Mouse (Mus musculus) hindbrain, embryonic 16.5 days (tissue): ENCODE data around the gene D630023F18Rik. TPM values are rescaled to one million over a fixed set of nuclear protein-coding genes. Genes with fewer than 3 reads are reported as not detected.

Experiments
- ATAC-seq: fragments of 200-750 bp; cut with Nextera tagmentation; 2 replicates; pipeline ENCODE4 v1.8.0; 2017; ENCODE audit warnings: moderate TSS enrichment, moderate library complexity
- H3K27ac ChIP-seq: fragments of 300-500 bp; sonication (generic); 2 replicates; pipeline ENCODE4 v1.5.1; 2014; ENCODE audit warnings: low read depth, mild to moderate bottlenecking, control low read depth, low read length, moderate library complexity
- H3K27me3 ChIP-seq: fragments of 300-500 bp; sonication (generic); replicated peaks from 2 replicates; pipeline ENCODE4 v1.6.1; 2014; ENCODE audit warnings: low read length; ENCODE audit not compliant: control insufficient read depth, insufficient read depth
- H3K36me3 ChIP-seq: fragments of 300-500 bp; sonication (generic); 2 replicates; pipeline ENCODE4 v1.6.1; 2014; ENCODE audit warnings: mild to moderate bottlenecking, low read length, moderate library complexity, mixed read lengths; ENCODE audit not compliant: control insufficient read depth, insufficient read depth
- H3K4me1 ChIP-seq: fragments of 300-500 bp; sonication (generic); 2 replicates; pipeline ENCODE4 v1.6.1; 2014; ENCODE audit warnings: low read depth, low read length; ENCODE audit not compliant: control insufficient read depth, insufficient read depth
- H3K4me2 ChIP-seq: fragments of 300-500 bp; sonication (generic); 2 replicates; pipeline ENCODE4 v1.6.1; 2014; ENCODE audit warnings: mild to moderate bottlenecking, low read length, control low read depth, moderate library complexity
- H3K4me3 ChIP-seq: fragments of 300-500 bp; sonication (generic); 2 replicates; pipeline ENCODE4 v1.5.1; 2014; ENCODE audit warnings: mild to moderate bottlenecking, low read length, control low read depth, moderate library complexity
- H3K9ac ChIP-seq: fragments of 300-500 bp; sonication (generic); 2 replicates; pipeline ENCODE4 v1.6.1; 2014; ENCODE audit warnings: low read depth, mild to moderate bottlenecking, control low read depth, low read length, moderate library complexity
- H3K9me3 ChIP-seq: fragments of 300-500 bp; sonication (generic); 2 replicates; pipeline ENCODE4 v1.6.1; 2014; ENCODE audit warnings: mild to moderate bottlenecking, low read length, moderate library complexity; ENCODE audit not compliant: control insufficient read depth
- WGBS: fragments of 180-500 bp; shearing (Covaris S2); extraction: QIAGEN DNeasy Blood & Tissue Kit; methylation state at CpG from one replicate; pipeline ENCODE4 v1.1.7; 2014; 5-methylcytosine and 5-hydroxymethylcytosine counted together
- polyA plus RNA-seq: library from polyadenylated mRNA; unstranded; fragments of >200 nt; fragmentation: Nextera tagmentation; extraction: Ambion mirVana; gene quantifications from 2 replicates; pipeline ENCODE4 v1.2.1, GENCODE M21; 2015

The D630023F18Rik gene
- polyA plus RNA-seq, 1 experiment from 2014 or later = 4.0 TPM

DNA sequence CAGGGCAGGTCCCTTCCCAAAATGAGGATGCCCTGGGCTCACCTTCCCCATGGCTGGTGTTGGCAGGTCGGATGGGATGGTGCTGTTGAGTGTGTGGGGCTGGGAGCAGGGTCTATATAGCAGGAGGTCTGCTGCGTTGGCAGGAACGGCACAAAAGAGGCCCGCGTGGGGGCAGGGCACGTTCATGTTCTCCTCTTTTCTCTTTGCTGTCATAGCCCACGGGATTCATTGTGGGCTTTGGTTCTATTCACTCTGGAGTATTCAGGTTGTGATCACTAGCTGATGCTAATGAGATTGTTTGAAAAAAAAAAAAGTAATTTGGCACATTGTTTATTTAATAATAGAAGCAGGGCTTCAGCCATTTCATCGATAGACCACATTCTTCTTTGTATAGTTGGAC lies 59.7 kb downstream of the D630023F18Rik start, which contains the start of gene Crygd:
Gene Crygd (minus strand): TSS at position 101 of the 400 bp plus-strand sequence.
- H3K9me3 ChIP-seq = no peaks in the 10 kb centered on the region
- WGBS = 58% methylated on average over 8 of the region's 8 CpGs

More for the DNA sequence above, 59.7 kb downstream of the D630023F18Rik start, which contains the start of gene Crygd:
- no peaks in the 10 kb centered on the region for H3K27me3 ChIP-seq
- H3K4me3 ChIP-seq = no peak within 1 kb of the TSS
- H3K4me1 ChIP-seq = no peaks in the 10 kb centered on the region
- ATAC-seq = no peak
- no peak within 1 kb of the TSS for H3K27ac ChIP-seq
- no peak within 1 kb of the TSS for H3K9ac ChIP-seq
- H3K4me2 ChIP-seq = no peak within 1 kb of the TSS
- H3K36me3 ChIP-seq = no peaks in the 10 kb centered on the region

Other genes starting within 250 kb of the D630023F18Rik start
- gene Plekhm3, start 166.4 kb downstream of the D630023F18Rik start, polyA plus RNA-seq = 8.7 and 9.4 TPM in 2 replicates
- not detected in 2 replicates for gene Akr1cl, start 90.5 kb downstream of the D630023F18Rik start, polyA plus RNA-seq
- gene Cryge, start 72.1 kb downstream of the D630023F18Rik start, polyA plus RNA-seq = not detected in 2 replicates
- not detected in 2 replicates for gene Crygd, start 59.8 kb downstream of the D630023F18Rik start, polyA plus RNA-seq
- not detected in 2 replicates for gene Crygc, start 49.5 kb downstream of the D630023F18Rik start, polyA plus RNA-seq
- gene Crygb, start 40.9 kb downstream of the D630023F18Rik start, polyA plus RNA-seq = 0.26 and 0.41 TPM in 2 replicates
- gene Cryga, start 19.8 kb downstream of the D630023F18Rik start, polyA plus RNA-seq = 0.34 and 0.68 TPM in 2 replicates
- gene Gm28845, start 3.7 kb downstream of the D630023F18Rik start, polyA plus RNA-seq = 0.27 and 0.99 TPM in 2 replicates
- 484 and 497 TPM in 2 replicates for gene Idh1, start 63.3 kb upstream of the D630023F18Rik start, polyA plus RNA-seq
- gene Pikfyve, start 63.5 kb upstream of the D630023F18Rik start, polyA plus RNA-seq = 9.5 and 10.4 TPM in 2 replicates
- gene Pth2r, start 158.8 kb upstream of the D630023F18Rik start, polyA plus RNA-seq = 3.7 and 3.8 TPM in 2 replicates